Mouse (Mus musculus) ES-Bruce4 (cell line): ENCODE data around the gene Ube3c.

Source experiments
- CTCF ChIP-seq: IDR thresholded peaks from one replicate; pipeline ENCODE4 v1.8.1; 2011; ENCODE audit warnings: low read depth, low read length
- EP300 ChIP-seq: IDR thresholded peaks from 2 replicates; pipeline ENCODE4 v1.6.1; 2011; ENCODE audit warnings: low read depth, low read length; ENCODE audit not compliant: insufficient read depth
- POLR2A ChIP-seq: IDR thresholded peaks from one replicate; pipeline ENCODE4 v1.8.1; 2011; ENCODE audit warnings: low read length; ENCODE audit not compliant: insufficient read depth

DNA sequence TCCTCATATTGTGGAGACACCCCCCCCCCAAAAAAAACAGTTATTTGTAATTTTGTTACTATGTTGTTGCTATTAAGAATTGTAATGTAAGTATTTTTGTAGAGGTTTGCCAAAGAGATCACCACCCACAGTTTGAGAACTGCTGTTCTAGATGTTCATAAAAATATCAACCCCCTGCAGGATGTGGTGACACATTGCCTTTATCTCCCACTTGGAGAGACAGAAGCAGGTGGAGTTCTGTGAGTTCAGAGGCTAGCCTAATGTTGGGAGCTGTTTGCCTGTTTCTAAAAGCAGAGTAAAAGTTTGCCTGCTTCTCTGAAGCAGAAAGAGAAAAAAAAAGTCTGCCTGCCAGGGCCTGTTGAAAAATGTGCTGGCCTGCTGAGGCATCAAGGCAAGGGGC, 67.3 kb downstream of the Ube3c start:
- no peak for TF ChIP-seq CTCF
- no peak for TF ChIP-seq POLR2A
- no peak for TF ChIP-seq EP300
